Mouse (Mus musculus) cortical plate, adult 2 months (tissue): ENCODE measurements around the gene B4gat1.

ENCODE experiments used
- CTCF ChIP-seq: fragments of 200-500 bp; IDR thresholded peaks from 2 replicates; pipeline ENCODE4 v1.5.1; 2011; ENCODE audit warnings: mild to moderate bottlenecking, control low read depth, low read length; ENCODE audit not compliant: insufficient read depth; ENCODE audit errors: extremely low read depth
- POLR2A ChIP-seq: fragments of 200-500 bp; IDR thresholded peaks from 2 replicates; pipeline ENCODE4 v1.6.1; 2011; ENCODE audit warnings: mild to moderate bottlenecking, low read length, control low read depth; ENCODE audit not compliant: insufficient read depth; ENCODE audit errors: extremely low read depth

GRCm38 (mm10) chr19:4990256-4990625, 48.4 kb upstream of the B4gat1 start, which contains the start of gene Npas4:
- no peak for TF ChIP-seq CTCF
- no peak for TF ChIP-seq POLR2A
